Mouse (Mus musculus): ENCODE measurements around the gene Arl5c. TPM values are rescaled to one million over a fixed set of nuclear protein-coding genes. Genes with fewer than 3 reads are reported as not detected.

The Arl5c gene
- polyA plus RNA-seq, 1 experiment: 1.1 TPM

- peaks cover 16% of the 10 kb centered on the region for H3K4me1 ChIP-seq (ENCODE audit: control insufficient read depth, insufficient read depth, insufficient read length, low read length)
- no peak overlapping the region for H3K27ac ChIP-seq (ENCODE audit: insufficient read depth, low read depth, low read length)
- 65% methylated on average over 11 of the region's 11 CpGs for WGBS
- no peak overlapping the region for H3K4me3 ChIP-seq (ENCODE audit: low read depth, low read length)
- no peaks in the 10 kb centered on the region for H3K36me3 ChIP-seq (ENCODE audit: control insufficient read depth, insufficient read depth, low read length)
- TF ChIP-seq POLR2A (IDR thresholded peaks at IDR 0.05; ENCODE audit: low read depth, low read length) (no peak), CTCF (IDR thresholded peaks at IDR 0.05; ENCODE audit: extremely low read depth, insufficient read length, insufficient replicate concordance, low read depth, low read length) (no peak)
- no peaks in the 10 kb centered on the region for H3K27me3 ChIP-seq (ENCODE audit: control insufficient read depth, insufficient read depth, low read length)
Observed at GRCm38 (mm10) chr11:98008087-98008486, 12.1 kb upstream of the Arl5c start.

- no peak overlapping the region for H3K27ac ChIP-seq (ENCODE audit: insufficient read depth, low read depth, low read length)
- H3K27me3 ChIP-seq (ENCODE audit: control insufficient read depth, insufficient read depth, low read length): no peaks in the 10 kb centered on the region
- peaks cover 20% of the 10 kb centered on the region for H3K4me1 ChIP-seq (ENCODE audit: control insufficient read depth, insufficient read depth, insufficient read length, low read length)
- 80% methylated on average over 10 of the region's 10 CpGs for WGBS
- no peaks in the 10 kb centered on the region for H3K36me3 ChIP-seq (ENCODE audit: control insufficient read depth, insufficient read depth, low read length)
- TF ChIP-seq POLR2A (IDR thresholded peaks at IDR 0.05; ENCODE audit: low read depth, low read length): no peak
- no peak for TF ChIP-seq CTCF (IDR thresholded peaks at IDR 0.05; ENCODE audit: extremely low read depth, insufficient read length, insufficient replicate concordance, low read depth, low read length)
- no peak overlapping the region for H3K4me3 ChIP-seq (ENCODE audit: low read depth, low read length)
Observed at GRCm38 (mm10) chr11:98005686-98006085, 9.7 kb upstream of the Arl5c start.

GRCm38 (mm10) chr11:98005076-98005475, 9.1 kb upstream of the Arl5c start:
- peaks cover 20% of the 10 kb centered on the region for H3K4me1 ChIP-seq (ENCODE audit: control insufficient read depth, insufficient read depth, insufficient read length, low read length)
- whole genome bisulfite sequencing: 53% methylated on average over 13 of the region's 13 CpGs
- TF ChIP-seq POLR2A (IDR thresholded peaks at IDR 0.05; ENCODE audit: low read depth, low read length) (no peak), CTCF (IDR thresholded peaks at IDR 0.05; ENCODE audit: extremely low read depth, insufficient read length, insufficient replicate concordance, low read depth, low read length) (no peak)

GRCm38 (mm10) chr11:98004161-98004560, 8.2 kb upstream of the Arl5c start:
- no peak overlapping the region for H3K27ac ChIP-seq (ENCODE audit: insufficient read depth, low read depth, low read length)
- H3K4me1 ChIP-seq (ENCODE audit: control insufficient read depth, insufficient read depth, insufficient read length, low read length): peaks cover 20% of the 10 kb centered on the region
- WGBS: 74% methylated on average over 8 of the region's 8 CpGs
- H3K36me3 ChIP-seq (ENCODE audit: control insufficient read depth, insufficient read depth, low read length): no peaks in the 10 kb centered on the region
- no peak for TF ChIP-seq POLR2A (IDR thresholded peaks at IDR 0.05; ENCODE audit: low read depth, low read length)
- TF ChIP-seq CTCF (IDR thresholded peaks at IDR 0.05; ENCODE audit: extremely low read depth, insufficient read length, insufficient replicate concordance, low read depth, low read length): no peak
- H3K27me3 ChIP-seq (ENCODE audit: control insufficient read depth, insufficient read depth, low read length): no peaks in the 10 kb centered on the region
- no peak overlapping the region for H3K4me3 ChIP-seq (ENCODE audit: low read depth, low read length)

More at GRCm38 (mm10) chr11:98005076-98005475, 9.1 kb upstream of the Arl5c start:
- no peaks in the 10 kb centered on the region for H3K36me3 ChIP-seq (ENCODE audit: control insufficient read depth, insufficient read depth, low read length)
- H3K27me3 ChIP-seq (ENCODE audit: control insufficient read depth, insufficient read depth, low read length): no peaks in the 10 kb centered on the region
- H3K4me3 ChIP-seq (ENCODE audit: low read depth, low read length): no peak overlapping the region; the same call in 1 of the 2 replicates
- no peak overlapping the region for H3K27ac ChIP-seq (ENCODE audit: insufficient read depth, low read depth, low read length)

GRCm38 (mm10) chr11:98003171-98003671, 7.2 kb upstream of the Arl5c start:
- WGBS: 42% methylated on average over 17 of the region's 17 CpGs
- no peak for TF ChIP-seq POLR2A (IDR thresholded peaks at IDR 0.05; ENCODE audit: low read depth, low read length)
- no peak for TF ChIP-seq CTCF (IDR thresholded peaks at IDR 0.05; ENCODE audit: extremely low read depth, insufficient read length, insufficient replicate concordance, low read depth, low read length)
- H3K27me3 ChIP-seq (ENCODE audit: control insufficient read depth, insufficient read depth, low read length): no peaks in the 10 kb centered on the region
- peak overlapping the region; percentile 48 for H3K4me3 ChIP-seq (ENCODE audit: low read depth, low read length)
- H3K36me3 ChIP-seq (ENCODE audit: control insufficient read depth, insufficient read depth, low read length): no peaks in the 10 kb centered on the region
- H3K27ac ChIP-seq (ENCODE audit: insufficient read depth, low read depth, low read length): no peak overlapping the region
- peaks cover 20% of the 10 kb centered on the region for H3K4me1 ChIP-seq (ENCODE audit: control insufficient read depth, insufficient read depth, insufficient read length, low read length)

GRCm38 (mm10) chr11:98002627-98003026, 6.6 kb upstream of the Arl5c start:
- peak overlapping the region; percentile 48 for H3K4me3 ChIP-seq (ENCODE audit: low read depth, low read length)

GRCm38 (mm10) chr11:98001986-98002385, 6.0 kb upstream of the Arl5c start:
- 68% methylated on average over 6 of the region's 6 CpGs for WGBS
- no peak overlapping the region for H3K4me3 ChIP-seq (ENCODE audit: low read depth, low read length)
- no peaks in the 10 kb centered on the region for H3K36me3 ChIP-seq (ENCODE audit: control insufficient read depth, insufficient read depth, low read length)
- no peak for TF ChIP-seq CTCF (IDR thresholded peaks at IDR 0.05; ENCODE audit: extremely low read depth, insufficient read length, insufficient replicate concordance, low read depth, low read length)
- no peak for TF ChIP-seq POLR2A (IDR thresholded peaks at IDR 0.05; ENCODE audit: low read depth, low read length)
- no peaks in the 10 kb centered on the region for H3K27me3 ChIP-seq (ENCODE audit: control insufficient read depth, insufficient read depth, low read length)
- H3K27ac ChIP-seq (ENCODE audit: insufficient read depth, low read depth, low read length): no peak overlapping the region
- H3K4me1 ChIP-seq (ENCODE audit: control insufficient read depth, insufficient read depth, insufficient read length, low read length): peaks cover 20% of the 10 kb centered on the region

More at GRCm38 (mm10) chr11:98002627-98003026, 6.6 kb upstream of the Arl5c start:
- TF ChIP-seq POLR2A (IDR thresholded peaks at IDR 0.05; ENCODE audit: low read depth, low read length): no peak
- TF ChIP-seq CTCF (IDR thresholded peaks at IDR 0.05; ENCODE audit: extremely low read depth, insufficient read length, insufficient replicate concordance, low read depth, low read length): peak; percentile 82
- no peak overlapping the region for H3K27ac ChIP-seq (ENCODE audit: insufficient read depth, low read depth, low read length)
- peaks cover 20% of the 10 kb centered on the region for H3K4me1 ChIP-seq (ENCODE audit: control insufficient read depth, insufficient read depth, insufficient read length, low read length)
- H3K27me3 ChIP-seq (ENCODE audit: control insufficient read depth, insufficient read depth, low read length): no peaks in the 10 kb centered on the region
- WGBS: 21% methylated on average over 12 of the region's 12 CpGs
- no peaks in the 10 kb centered on the region for H3K36me3 ChIP-seq (ENCODE audit: control insufficient read depth, insufficient read depth, low read length)
